Mouse (Mus musculus) layer of hippocampus, postnatal 14 days (tissue): ENCODE measurements around the gene Mthfd1l. TPM values are rescaled to one million over a fixed set of nuclear protein-coding genes. Genes with fewer than 3 reads are reported as not detected.
"Not testable (repeated sequence)": the region's sequence is repeated elsewhere in the genome, so short reads cannot be mapped to it uniquely, and the experiment has no call there.

Source experiments
- DNase-seq, 2 experiments: peaks; one replicate each; pipeline ENCODE4 v3.0.0; 2021 to 2022; ENCODE audit warnings: low spot score in 2 of 2, mixed read lengths in 1 of 2
- total RNA-seq, 2 experiments: library from RNA; stranded (reverse); gene quantifications; 2 replicates each; pipeline ENCODE4 v1.2.3; 2021

Mthfd1l gene
- total RNA-seq, 2 experiments from 2014 or later = 11.8 to 12.1 TPM

GRCm38 (mm10) chr10:4037066-4037465, 64.1 kb downstream of the Mthfd1l start:
- peak in 1 of 2 experiments; percentile 11 for DNase-seq

DNA sequence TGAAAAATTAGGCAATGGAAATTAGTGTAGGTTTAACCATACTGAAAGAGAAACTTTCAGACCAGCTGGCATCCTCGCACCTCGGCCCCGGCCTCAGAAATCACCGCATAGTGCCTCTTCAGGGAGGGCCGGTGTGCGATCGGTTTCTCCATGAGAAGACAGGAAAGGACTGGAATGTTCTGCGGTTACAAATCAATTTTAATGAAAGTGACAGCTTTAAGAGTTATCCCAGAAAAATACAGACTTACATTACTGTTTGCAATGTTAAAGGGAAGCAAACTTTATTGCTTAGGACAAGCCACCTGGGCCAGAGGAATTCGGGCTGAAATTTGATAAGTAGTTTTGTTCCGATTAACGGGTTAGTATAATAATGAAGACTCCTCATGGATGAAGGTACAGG, 65.7 kb downstream of the Mthfd1l start:
- DNase-seq = no peak

DNA sequence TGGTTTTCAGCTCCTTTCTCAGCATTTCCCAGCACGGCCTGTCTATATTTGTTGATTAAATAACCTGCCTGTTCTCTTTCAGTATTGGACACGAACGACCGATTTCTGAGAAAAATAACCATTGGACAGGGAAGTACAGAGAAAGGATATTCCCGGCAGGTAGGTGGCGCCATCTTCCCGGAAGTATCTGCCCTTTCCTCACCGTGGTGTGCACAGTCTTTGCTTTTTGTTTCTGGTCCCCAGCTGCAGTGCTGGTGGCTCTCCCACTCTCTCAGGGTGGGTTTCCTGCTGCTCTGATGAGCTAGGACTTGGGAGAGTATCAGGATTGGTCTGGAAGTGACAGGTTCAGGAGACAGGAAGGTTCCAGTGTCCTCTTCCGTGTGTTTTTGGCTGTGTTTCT, 68.8 kb downstream of the Mthfd1l start:
- DNase-seq = peak in 1 of 2 experiments; percentile 29

DNA sequence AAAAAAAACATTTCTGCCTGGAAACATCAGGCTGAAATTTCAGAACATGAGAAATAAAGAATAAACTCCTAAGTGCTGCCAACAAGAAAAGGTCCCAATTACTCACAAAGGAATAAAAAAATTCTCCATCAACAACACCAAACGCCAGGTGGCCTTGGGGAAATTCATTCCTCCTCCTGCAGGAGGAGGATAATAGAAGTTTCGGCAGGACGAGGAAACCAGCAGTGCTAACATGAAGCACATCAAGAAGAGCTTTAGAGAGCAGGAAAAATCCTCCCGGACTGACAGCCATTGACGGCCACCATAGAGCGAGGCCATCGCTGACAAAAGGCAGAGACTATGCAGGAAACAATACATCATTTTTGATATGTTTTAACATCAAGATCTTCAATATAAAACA, 71.5 kb downstream of the Mthfd1l start:
- DNase-seq = no peak

- no peak for DNase-seq
These were observed 73.6 kb downstream of the Mthfd1l start for GRCm38 (mm10) chr10:4046496-4046895.

DNA sequence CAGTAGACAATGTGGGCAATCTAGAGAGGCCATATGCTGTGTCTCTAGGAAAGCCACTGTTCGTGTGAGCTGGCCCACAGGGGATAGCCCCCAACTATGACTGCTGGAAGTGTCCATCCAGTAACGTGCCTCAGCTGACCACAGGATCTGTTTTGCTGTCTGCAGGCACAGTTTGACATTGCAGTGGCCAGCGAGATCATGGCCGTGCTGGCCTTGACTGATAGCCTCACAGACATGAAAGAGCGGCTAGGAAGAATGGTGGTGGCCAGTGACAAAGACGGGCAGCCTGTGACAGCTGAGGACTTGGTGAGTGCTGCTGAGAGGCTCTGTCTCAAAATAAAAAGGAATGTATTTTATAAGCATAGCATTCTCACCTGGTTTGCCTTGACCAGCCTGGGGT, 74.7 kb downstream of the Mthfd1l start:
- no peak for DNase-seq

GRCm38 (mm10) chr10:4050236-4050635, 77.3 kb downstream of the Mthfd1l start:
- no peak for DNase-seq

- DNase-seq = no peak
These were observed 79.8 kb downstream of the Mthfd1l start for GRCm38 (mm10) chr10:4052711-4053110.

DNA sequence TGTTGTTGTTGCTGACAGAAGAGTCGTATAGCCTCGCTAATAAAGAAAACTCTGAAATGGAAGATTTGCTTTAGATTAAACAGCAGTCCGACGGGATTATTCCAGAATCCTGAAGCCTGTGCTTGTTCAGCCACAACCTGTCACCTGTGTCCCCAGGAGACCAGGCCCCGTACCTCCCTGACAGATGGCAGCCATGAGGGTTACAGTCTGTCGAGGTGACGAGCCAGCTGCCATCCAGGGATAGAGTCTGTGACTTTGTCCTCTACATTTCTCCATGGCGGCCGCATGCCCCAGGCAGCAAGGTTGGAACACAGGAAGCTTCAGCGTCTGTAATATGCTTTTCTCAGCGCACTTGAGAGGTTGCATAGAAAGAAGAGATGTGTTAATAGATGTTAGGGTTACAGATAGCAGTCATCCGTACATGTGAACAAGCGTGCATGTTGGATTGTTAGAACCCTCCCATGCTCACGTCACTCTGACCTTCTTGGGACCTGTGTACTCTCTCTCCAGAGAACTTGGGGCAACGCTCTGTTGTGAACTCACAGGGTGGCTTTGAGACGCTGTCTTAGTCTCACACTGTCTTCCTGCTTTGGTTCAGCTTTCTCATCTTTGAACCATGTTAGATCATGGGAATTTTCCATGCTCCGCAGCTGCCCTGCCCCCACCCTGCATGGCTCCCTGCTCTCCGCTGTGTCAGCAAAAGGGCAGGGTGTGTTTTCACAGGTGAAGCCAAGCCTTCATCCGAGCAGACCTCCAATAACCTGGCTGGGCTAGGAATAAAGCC, 80.6 kb downstream of the Mthfd1l start:
- DNase-seq = no peak

DNA sequence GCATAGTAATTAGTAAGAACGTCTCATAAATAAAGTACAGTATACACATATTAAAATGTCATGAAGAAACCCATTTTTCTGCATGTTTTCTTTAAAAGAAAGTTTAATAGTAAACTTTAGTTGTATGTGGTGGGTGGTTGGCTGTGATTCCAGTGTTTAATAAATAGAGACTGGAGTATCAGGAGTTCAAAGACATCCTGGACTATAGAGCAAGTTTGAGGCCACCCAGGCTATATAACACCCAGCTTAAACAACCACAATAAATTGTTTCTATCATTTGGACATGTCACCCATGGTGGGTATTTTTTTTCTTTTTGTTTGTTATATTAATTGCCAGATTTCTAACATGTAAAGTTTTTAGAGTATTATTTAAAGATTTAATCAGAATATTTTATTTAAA, 81.7 kb downstream of the Mthfd1l start:
- DNase-seq = no peak

GRCm38 (mm10) chr10:4057397-4057796, 84.5 kb downstream of the Mthfd1l start:
- no peak for DNase-seq

DNA sequence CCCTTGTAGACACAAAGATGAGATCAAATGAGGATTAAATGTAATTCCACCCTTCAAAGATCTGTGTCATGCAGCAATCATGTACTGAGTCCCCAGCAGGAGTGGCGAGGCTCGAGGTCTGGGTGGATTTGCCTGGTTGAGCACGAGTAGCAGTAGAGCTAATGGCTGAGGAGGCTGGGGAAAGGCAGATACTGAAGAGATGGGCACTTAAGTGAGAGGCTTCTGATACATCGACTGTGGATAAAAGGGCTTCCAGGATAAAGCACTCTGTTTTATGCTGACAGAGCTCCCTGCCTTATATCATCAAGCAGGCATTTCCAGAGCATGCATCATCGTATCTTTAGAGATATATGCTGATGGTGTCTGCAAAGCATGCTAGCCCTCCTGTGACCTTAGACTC, 84.9 kb downstream of the Mthfd1l start:
- no peak for DNase-seq

DNA sequence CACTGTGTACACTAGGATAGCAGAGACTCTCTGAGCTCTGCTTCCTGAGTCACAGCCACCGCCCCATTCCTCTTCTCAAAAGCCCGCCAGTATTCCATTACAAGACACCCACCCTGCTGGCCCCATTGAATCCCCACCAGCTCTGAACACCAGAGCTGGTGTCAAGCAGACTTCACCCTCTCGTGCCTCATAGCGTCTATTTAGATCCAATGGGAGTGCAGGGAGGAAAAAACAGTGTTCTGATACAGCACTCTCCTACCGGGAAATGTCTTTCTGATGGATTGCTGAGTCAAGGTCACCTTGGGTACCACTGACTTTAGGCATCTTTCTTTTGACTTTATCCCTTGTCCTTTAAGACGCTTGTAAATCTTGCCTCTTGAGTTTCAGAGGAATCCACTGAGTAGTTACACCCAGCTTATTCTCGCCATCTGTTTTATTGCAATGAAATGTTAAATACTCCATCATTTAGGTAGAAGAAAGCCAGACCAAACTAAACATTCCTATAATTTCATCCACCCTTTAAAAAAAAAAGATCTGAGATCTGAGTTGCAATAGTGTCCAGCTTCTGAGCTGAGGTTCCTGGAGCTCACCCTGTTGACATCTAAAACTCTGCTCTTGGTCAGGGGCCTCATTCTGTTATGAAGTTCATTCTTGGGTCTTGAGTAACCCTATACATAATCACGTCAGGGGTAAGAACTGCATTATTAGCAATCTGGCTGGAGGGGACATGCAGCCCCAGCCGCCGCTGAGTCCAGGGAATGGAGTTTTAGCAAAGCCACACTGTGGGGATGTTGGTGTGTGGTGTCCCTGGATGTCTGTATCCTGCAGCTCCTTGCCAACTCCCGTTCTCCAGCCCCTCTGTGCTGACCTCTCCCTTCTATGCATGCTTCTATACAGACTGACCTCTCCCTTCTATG, 88.4 kb downstream of the Mthfd1l start:
- DNase-seq = no peak

DNA sequence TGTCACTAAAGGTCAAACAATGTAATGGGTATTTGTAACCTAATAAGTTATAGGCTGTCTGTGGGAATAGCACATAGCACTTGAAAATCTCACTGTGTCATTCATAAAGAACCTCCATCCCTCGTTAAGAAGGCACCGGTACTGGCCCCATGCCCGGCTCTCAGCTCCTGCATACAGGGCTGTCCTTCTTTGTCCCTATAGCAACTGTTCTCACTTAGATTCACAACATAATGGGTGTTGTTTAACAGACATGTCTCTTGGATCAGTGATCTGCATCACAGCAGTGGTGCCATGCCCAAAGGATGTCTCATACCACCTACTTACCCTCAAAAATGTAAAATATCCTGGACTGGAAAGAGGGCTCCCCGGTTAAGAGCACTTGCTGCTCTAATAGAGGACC, 90.6 kb downstream of the Mthfd1l start:
- no peak for DNase-seq

GRCm38 (mm10) chr10:4065295-4066084, 92.6 kb downstream of the Mthfd1l start:
- DNase-seq = no peak

DNA sequence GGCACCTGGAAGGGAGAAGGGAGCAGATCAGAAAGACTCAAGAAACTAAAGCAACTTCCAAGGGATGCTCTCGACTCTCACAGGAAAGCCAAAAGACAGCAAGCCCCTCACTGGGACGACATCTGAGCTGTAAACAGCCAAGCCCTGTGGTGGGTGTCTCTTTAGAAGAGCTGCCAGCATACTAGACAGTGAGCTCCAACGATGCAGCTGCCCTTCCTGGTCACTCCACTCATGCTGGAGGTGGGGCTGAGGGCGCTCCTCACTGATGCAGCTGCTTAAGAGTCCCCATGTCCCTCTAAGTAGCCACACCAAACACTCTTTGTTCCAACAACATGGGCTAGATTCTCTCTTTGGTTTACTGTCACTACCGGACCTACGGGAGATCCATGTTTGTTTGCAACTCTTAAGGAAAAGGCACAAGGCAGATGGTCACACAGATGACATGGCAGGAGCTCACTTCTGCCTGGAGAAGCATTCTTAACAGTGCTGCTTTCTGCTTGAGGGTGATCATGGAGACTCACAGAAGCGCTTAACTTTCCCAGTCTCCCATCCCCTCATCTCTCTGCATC, 96.4 kb downstream of the Mthfd1l start:
- no peak for DNase-seq

GRCm38 (mm10) chr10:4070061-4070460, 97.1 kb downstream of the Mthfd1l start:
- peak in 1 of 2 experiments; percentile 27 for DNase-seq

DNA sequence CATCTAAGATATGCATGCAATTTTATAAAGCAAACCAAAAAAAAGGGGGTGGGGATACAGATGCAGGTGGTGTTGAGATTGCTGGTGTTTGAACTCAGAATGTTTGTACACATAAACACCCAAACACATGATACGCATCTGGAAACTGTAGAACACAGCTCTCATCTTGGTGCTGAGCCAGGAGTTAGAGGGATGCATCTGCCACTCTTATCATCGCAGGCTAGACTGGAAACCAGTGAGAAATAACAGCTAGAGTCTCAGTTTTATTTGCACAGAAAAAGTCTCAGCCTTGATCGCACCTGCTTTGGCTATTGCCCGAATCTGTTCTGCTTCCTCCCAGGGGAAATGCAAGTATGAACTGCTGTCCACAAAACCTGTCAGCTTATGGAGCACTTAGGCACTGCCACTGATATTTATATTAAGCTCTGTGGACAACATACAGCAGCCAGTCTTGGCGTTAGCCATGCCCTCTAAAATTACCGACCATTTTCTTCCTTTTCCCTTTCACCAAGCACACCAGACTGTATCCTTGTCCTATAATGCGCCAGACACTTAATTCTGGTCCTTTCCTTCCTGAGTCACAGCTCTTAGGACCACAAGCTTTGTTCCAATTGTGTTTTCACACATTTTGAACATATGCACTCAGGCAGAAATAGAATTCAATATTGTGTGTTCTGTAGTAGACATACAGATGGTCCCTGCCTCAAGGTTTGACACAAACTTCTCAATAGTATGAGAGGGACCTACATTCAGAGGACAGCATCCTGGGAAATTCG, 98.3 kb downstream of the Mthfd1l start:
- DNase-seq = no peak

GRCm38 (mm10) chr10:4071845-4072345, 99.0 kb downstream of the Mthfd1l start:
- no peak for DNase-seq

DNA sequence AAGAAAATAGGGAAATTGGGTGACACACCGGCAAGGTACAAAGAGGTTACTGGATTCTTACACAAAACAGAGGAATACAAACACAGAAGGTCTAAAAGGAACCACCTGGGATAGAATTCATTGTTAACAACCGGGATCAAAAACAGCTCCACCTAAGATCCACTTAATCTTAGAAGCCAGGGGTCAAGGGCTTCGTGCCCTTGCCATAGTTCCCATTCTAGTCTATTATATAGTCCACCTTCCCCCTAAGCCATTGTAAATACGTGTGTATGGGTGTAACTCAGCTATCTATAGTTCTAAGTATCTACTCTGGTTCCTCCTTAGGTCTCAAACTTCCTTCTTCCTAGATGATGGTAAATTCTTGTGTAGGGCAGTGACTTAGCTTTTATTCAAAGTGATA, 99.6 kb downstream of the Mthfd1l start:
- not testable (repeated sequence) for DNase-seq
